Mouse (Mus musculus) bone marrow macrophage, adult 2 months (primary cell): ENCODE measurements around the gene Ngb.

Experiments used
- CTCF ChIP-seq: IDR thresholded peaks from 2 replicates; pipeline ENCODE4 v1.5.1; 2012; ENCODE audit warnings: low read depth, mild to moderate bottlenecking, low read length, moderate library complexity
- POLR2A ChIP-seq: IDR thresholded peaks from 2 replicates; pipeline ENCODE4 v1.6.1; 2012; ENCODE audit warnings: mild to moderate bottlenecking, low read depth, low read length, borderline replicate concordance

DNA sequence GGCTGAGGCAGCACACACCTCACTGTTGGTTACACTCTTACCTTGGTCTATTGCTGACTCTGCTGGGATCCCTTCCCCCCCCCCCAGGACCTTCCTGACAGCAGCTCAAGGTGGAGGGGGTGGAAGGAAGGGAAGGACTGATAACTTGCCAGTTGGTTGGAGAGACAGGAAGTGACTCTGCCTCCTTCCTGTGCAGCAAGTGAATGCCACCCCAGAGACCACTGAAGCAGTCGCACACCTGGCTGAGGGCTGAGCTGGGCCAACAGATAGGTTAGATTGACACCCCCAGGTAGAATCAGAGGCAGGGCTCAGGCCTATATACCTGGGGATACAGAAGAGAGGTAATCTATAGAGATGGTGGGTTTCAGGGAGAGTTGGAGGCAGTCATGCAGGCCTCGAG, 10.4 kb downstream of the Ngb start:
- TF ChIP-seq CTCF (no peak), POLR2A (no peak)
